Mouse (Mus musculus) kidney, adult 8-10 months (tissue): Measurements from ENCODE around the gene Gadd45b.

Experiments
- DNase-seq, 2 experiments: peaks; one replicate each; pipeline ENCODE4 v3.0.0; 2022

Gadd45b gene

DNA sequence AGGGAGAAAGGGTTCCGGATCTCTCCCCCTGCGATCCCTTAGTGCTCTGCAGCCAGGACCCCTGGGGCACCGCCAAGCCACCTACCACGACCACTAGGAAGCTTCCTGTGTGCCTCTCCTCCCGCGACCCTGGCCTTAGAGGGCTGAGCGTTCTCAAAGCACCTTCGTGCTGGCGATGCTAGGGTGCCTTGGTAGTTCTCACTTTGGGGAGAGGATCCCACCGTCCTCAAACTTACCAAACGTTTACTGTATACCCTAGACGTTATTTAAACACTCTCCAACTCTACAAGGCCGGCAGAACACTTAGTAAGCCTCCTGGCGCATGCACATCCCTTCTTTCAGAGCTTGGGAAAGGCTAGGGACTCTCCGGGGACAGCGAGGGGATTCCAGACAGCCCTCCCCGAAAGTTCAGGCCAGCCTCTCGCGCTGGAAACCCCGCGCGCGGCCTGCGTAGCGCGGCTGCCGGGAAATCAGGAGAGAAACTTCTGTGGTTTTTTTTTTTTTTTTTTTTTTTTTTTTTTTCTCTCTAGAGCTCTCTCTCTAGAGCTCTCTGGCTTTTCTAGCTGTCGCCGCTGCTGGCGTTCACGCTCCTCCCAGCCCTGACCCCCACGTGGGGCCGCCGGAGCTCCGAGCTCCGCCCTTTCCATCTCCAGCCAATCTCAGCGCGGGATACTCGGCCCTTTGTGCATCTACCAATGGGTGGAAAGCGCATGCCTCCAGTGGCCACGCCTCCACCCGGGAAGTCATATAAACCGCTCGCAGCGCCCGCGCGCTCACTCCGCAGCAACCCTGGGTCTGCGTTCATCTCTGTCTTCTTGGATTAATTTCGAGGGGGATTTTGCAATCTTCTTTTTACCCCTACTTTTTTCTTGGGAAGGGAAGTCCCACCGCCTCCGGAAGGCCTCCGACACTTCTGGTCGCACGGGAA is at the start of gene Gadd45b:
Gadd45b (plus strand) TSS at position 775 of the 928 bp plus-strand sequence.
- DNase-seq, result peak; percentile 98 to 99

DNA sequence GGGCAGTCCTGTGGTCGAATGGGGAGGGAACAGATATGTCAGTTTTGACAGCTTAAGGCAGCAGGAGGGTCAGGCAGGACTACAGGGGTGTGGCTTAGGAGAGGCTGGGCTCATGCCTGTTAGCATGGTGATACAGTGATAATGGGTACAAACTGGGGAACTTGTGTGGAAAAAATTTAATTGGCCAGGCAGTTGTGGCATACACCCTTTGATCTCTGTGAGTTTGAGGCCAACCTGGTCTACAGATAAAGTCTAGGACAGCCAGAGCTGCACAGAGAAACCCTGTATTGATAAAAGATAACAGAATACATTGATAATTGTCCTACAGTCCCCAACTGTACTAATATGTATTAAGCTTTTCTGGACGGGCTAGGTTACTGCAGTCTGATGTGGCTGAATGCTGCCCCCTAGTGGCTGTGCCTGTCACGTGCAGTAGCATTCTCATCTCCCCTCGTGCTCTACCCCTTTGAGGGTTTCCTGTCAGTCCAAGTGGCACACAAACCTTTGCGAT is 49.7 kb upstream of the Gadd45b start:
- peak in 1 of 2 experiments; percentile 74 for DNase-seq

DNA sequence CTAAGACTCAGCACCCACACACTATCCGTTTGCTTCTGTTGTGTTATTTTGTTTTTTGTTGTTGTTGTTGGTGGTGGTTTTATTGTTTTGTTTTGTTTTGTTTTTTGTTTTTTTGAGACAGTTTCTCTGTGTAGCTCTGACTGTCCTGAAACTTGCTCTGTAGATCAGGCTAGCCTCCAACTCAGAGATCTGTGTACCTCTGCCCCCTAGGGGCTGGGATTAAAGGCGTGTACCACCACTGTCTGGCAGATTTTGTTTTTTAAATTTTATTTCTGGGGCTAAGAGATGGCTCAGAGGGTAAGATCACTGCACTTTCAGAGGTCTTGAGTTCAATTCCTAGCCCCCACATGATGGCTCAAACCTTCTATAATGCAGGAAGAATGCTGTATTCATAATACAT is 49.0 kb upstream of the Gadd45b start:
- no peak for DNase-seq

DNA sequence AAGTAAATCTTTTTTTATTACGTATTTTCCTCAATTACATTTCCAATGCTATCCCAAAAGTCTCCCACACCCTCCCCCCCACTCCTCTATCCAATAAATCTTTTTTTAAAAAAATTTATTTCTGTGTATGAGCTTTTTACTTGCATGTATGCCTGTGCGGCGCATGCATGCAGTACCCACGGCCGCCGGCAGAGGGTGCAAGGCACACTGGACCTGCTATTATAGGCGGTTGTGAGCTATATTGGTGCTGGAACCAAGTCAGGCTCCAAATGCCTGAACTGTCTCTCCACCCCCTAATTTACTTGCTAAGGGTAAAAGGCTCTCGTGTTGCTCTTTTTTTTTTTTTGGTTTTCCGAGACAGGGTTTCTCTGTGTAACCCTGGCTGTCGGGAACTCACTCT is 48.6 kb upstream of the Gadd45b start:
- peak in 1 of 2 experiments; percentile 84 for DNase-seq

DNA sequence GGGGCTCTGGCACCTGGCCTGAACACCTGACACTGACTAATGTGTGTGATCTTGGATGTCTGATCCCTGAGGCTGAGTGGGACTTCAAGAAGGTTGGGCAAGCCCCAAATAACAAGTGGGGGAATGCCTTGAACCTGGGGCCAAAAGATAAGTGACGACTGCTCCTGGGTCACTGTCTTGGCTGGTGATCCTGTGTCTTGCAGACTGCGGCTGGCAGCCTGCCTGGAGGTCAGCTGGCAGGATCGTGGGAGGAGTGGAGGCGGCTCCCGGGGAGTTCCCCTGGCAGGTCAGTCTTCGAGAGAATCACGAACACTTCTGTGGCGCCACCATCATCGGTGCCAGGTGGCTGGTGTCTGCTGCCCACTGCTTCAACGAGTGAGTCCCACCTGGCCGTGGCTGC is 42.7 kb upstream of the Gadd45b start:
- peak; percentile 73 to 83 for DNase-seq

DNA sequence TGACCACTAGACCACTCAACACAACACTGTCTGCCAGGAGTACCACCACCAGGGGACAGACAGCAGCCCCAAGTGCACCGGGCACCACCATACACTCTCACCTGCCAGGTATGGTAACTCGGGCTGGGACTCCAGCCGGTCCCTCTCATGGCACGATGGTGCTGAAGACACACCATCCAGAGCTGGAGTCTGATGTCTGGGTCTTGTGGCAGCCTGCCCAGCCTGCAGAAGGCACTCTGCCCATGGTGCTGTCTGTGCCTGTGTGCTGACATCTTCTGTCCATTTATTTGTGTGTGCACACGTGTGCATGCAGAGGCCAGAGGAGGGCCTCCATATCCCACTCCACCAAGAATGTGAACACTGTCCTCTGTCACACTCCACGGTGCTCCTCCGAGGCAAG is 34.8 kb upstream of the Gadd45b start:
- DNase-seq, result no peak

DNA sequence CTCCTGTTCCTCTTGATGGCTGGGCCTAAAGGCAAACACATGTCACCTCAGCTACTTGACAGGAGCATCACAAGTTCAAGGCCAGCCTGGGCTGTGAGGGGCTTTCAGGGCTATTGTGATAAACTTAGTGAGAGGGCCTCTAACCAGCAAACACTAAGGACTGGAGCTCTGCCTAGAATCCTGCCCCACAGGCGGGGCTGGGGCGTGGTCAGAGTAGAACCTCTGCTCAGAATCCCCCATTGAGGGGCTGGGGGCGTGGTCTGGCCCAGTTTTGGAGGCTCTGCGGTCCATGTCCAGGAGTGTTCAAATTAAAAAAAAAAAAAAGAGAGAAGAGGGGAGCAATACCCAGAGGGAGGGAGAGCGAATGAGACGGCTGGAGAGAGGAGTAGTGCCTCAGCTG is 34.2 kb upstream of the Gadd45b start:
- DNase-seq, result no peak

DNA sequence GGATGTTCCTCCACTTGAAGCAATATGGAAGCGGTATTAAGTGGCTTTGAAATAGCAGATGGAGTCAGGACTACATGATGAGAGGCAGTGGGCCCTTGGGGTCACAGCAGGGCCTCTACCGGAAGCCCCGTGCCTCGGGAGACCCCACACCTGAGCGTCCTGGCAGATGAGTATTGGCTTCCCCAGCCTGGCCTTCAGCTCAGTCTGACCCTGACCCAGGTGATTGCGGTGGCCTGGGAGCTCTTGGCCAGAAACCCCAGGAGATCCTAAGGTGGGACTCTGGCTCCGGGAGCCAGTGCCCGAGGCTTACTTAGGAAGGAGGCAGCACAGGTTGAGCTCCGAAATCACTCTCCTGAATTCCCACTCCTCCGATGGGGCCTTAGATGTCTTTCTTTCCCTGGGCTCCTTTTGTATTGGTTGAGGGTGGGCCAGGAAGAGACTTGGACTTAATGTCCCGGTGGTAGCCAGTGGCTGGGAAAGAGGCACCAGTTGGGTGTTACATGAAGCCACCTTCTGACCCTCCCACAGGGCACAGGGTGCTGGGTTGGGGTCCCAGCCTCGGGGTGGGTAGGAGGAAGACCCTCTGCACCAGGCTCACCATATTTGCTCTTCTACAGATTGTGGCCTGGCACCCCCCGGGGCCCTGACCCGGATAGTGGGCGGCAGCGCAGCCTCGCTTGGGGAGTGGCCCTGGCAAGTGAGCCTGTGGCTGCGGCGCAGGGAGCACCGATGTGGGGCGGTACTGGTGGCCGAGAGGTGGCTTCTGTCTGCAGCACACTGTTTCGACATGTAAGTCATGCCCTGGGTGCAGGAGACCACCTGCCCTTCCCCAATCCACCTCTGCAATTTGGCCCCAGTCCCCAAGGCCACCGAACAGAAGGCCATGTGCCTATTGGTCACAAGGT is 33.0 kb upstream of the Gadd45b start:
- DNase-seq, result no peak

DNA sequence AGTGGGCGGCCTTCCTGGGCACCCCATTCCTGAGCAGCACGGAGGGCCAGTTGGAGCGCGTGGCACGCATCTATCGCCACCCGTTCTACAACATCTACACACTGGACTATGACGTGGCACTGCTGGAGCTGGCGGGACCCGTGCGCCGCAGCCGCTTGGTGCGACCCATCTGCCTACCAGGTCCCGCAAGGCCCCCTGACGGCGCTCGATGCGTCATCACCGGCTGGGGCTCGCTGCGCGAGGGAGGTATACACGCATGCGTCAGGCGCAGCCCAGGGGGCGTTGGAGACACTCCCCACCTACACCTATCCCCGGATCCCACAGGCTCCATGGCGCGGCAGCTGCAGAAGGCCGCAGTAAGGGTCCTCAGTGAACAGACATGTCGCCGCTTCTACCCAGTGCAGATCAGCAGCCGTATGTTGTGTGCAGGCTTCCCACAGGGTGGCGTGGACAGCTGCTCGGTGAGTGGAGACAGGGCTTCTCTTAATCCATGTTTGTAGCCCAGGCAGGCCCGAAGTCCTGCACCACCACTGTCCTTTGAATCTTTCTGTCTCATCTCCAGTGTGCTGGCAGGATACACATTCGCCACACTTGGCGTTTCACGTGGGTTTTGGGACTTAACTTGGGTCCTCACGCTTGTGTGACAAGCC is 31.9 kb upstream of the Gadd45b start:
- no peak for DNase-seq

DNA sequence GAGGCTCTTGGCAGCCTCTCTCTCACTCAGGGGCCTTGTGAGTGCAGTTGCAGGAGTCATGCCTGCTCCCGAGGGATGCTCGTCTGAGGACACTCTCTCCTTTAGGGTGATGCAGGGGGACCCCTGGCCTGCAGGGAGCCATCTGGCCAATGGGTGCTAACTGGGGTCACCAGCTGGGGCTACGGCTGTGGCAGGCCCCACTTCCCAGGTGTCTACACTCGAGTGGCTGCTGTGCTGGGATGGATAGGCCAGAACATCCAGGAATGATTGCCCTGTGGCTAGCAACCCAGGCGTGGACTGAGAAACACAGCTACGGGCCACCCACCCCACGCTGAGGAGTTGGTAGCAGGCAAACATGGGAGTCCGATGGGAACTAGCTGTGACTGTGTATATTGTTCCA is 30.8 kb upstream of the Gadd45b start:
- peak in 1 of 2 experiments; percentile 15 for DNase-seq

DNA sequence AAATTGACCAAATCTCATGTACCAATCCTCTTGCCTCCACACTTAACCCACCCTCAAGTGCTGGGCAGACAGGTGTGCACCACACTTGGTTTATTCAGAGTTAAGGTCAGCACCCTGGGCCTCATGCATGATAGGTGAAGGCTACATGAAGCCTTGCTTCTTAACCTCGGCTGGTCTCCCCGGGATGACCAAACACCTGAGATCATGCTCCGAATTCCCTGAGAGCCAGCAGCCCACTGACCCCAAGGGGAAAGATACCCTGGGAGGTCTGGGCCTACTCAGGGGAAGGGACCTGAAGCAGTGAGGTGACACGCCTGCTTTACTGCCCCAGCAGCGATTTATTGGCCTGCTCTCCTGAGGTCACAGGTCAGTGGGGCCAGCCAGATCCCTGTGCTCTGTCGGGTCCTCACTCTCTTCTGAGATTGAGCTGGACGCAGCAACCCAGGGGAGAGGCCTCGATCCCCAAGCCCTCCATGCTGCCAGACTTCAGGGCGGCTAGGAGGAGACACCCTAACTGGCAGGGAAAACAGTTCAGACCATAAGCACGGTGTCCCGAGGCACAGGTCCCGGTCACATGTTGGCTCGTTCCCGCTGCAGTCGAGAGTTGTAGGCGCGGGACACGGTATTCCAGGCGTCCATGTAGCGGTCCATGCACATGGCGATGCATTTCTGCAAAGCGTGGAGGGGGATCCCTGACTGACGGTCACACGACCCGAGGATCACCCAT is 30.1 kb upstream of the Gadd45b start:
- DNase-seq, result no peak

DNA sequence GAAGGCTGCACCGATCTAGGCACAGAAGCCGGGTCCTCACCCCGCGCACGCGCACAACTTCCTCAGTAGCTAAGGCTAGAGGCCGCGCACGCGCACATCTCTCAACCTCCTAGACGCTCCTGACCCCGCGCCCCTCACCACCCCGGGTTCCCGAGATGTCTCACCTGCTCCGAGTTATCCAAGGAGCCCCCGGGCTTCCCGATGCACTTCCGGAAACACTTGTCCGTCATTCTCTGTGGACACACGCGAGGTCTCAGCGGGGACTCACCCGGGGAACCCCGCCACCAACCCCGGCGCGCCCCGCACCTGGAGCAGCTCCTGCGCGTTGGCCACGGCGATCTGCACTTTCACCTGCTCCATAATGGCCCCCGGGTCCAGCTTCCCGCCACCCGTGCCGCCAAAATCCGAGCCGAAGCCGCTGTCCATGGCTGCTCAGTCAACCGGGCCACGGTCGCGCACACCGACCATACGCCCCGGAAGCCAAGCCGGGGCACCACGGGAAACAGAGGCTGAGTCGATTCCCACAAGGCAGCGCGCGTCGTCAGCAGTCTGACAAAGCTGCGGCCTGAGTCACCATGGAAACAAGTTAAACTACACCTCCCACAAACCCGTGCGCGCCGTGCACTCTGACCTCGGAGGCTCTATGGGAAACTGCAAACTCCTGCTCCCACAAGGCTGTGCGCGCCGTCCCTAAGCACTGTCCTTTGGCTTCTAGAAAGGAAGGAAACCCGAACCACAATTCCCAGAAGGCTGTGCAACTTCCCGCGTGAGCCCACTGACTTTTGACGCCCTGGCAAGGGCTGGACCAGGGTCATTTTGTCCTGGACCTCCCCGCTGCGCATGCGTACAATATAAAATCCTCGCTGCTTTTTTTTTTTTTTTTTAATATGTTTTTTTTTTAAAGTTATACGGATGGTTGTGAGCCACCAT is 29.3 kb upstream of the Gadd45b start, which contains the start of gene Timm13:
Timm13 (minus strand) TSS at position 652 of the 930 bp plus-strand sequence.
- peak; percentile 99 to 100 for DNase-seq

DNA sequence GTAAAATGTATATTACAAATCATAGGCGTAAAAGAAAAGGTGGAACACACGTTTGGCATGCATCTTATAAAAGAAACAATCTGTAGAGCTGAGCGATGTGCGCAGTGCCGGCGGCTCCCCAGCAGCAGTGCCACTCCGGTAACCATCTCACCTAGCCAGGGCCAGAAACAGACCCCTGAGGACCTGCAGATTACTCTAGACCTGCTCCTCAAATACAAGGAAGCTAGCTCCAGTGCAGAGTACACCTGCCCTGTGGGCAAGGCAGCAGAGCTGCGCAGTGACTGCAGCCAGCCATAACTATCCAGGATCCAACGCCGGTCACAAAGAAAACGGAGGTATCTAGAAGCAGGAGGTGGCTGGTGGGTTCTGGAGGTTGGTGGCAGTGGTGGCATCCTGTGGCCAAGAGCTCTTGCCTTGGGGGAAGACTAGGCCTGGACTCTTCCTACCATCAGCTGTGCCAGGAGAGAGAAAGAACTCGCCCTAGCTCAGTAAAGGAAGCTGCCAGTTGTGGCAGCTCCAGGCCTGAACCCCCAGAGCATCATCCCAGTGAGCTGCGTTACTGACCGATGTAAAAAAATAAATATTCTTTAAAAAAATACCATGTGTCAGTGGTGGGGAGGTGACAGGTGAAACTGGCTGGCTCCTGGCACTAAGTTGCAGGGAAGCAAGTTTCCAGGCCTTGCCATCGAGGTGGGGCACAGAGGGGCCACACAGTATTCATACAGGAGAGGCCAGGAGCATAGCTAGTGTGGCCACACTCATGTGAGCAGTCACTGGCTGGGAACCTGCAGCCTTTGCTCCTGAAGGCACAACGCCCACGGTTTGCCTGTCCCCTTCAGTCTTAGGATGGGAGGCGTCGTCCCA is 28.2 kb upstream of the Gadd45b start:
- DNase-seq, result peak in 1 of 2 experiments; percentile 34

DNA sequence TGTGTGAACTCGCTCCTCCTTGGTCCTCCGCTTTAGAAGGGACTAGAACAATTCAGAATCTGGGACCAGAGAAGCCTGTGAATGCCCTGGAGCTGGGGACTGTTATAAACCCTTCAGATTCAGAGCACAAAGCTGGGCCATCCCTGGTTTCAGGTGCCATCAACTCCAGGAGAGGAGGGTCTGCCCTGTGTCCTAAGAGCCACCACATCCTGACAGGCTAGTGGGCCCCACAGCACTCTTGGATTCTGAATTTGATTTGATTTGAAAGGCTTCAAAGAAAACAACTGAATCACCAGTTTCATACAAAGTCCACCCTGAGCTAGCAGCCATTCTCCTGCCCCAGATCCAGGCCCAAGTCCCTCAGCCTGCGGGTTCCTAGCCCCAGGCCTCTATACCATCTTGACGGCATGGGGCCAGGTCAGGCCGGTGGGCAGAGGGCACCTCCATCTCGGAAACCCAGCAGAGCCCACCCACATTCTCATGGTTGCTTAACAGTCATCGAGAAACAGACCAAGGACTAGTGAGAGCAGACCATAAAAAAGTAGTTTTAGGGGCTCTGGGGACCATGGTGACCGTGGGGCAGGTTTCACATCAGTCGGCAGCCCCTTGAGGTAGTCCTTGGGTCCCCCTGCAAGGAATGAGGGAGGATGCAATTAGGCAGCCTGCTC is 27.5 kb upstream of the Gadd45b start:
- no peak for DNase-seq

DNA sequence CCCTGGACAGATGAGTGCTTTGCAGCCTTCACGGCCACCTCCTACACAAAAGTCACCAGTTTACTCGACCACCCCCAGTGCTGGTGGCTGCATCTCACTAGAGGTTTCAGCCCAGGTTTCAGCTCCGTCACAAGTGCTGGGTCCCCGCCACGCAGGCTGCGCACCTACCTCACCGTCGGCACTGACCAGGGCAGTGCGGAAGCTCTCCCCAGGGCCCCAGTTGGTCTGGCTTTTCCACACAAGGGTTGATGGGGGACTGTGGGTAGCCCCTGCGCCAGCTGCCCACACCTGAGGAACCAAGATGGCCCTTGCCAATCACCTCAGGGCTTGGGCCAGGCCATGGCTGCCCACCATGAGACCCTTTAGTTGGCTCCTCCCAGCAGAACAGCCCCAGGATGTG is 26.6 kb upstream of the Gadd45b start:
- DNase-seq, result no peak

DNA sequence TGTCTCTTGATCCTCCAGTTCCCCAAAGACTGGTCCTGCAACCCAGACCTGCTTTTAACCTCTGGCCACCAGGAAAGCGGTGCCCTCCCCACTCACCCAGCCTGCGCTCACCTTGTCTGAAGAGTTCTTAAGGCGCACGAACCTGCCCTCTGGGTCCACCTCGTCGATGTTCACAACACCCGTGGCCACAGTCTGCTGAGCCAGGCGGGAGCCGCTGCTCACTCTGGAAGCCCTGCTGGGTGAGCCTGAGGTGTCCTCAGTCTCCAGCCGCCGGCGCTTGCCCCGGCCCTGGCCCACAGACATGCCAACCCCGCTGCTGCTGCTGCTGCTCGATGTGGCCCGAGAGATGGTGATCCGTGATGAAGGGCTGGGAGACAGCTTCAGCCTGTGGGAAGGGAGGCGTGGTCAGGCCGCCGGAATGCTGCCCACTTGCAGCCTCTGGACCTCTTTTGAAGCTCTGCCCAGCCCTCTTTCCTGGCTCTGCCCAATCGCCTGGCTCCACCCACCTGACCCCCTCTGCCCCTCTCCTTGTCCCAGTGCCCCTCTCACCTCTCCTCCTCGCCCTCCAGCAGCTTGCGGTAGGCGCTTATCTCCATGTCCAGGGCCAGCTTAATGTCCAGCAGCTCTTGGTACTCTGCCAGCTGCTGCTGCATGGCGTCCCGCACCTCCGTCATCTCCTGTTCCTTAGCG is 25.7 kb upstream of the Gadd45b start:
- DNase-seq, result peak in 1 of 2 experiments; percentile 18

DNA sequence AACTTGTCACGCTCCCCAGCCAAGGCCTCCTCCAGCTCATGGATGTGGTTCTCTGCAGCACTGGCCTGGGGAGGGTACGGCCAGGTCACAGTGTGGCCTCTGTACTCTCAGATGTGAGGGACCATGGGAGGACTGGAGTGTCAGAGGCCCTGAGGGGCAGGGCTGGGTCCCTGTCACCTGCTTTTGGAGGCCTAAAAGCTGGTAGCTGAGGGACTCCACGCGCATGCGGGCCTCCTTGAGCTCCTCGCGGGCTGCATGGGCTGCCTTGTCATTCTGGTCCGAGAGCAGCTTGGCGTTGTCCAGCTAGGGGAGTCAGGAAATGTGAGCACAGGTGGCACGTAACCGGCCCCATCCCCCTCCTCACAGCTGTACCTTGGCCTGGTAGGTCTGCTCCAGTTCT is 25.2 kb upstream of the Gadd45b start:
- no peak for DNase-seq

DNA sequence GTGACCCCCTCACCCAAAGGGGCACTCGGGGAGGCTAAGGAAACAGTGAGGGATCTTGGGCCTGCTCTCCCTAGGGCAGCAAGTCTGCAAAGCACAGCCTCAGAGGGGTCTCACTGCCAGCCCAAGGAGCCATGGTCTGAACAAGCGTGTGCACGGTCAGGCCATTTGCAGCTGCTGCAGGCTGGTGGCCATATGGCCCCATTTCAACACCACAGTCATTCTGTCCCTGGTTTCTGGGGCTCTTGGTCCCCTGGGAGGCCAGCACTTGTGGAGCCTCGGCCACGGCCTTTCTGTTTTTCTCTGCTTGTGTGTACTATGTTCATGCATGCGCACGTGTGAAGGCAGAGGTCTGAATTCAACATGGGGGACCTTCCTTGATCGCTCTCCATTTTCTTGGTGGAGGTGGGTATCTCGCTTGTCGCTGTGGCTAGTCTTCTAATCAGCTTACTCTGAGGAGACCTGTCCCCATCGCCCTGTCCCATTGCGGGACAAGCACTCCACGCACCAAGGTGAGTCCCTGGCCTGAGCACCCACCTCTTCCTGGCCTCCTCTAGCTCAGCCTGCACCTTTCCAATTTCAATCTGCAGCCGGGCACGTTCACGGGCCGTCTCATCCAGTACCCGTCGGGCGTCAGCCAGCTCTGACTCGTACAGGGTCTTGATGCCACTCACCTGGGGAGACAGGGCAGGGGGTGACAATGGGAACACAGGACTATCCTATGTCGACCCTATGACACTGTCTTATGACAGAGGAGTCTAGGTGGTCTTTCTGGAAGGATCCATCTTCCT is 20.3 kb upstream of the Gadd45b start:
- no peak for DNase-seq
